Mouse (Mus musculus) MEL (cell line): ENCODE measurements at regions not wholly inside any gene's neighbourhood (a gene's known extent, or its start where the extent isn't known, plus 50 kb on each side); places are given as distances from the start of the nearest gene placed in this dataset.

Experiments used
- DNase-seq: peaks from one replicate; pipeline ENCODE4 v3.0.0; 2011; ENCODE audit warnings: low read depth, low spot score
- H3K27ac ChIP-seq: 2 replicates; pipeline ENCODE4 v1.5.1; 2012; ENCODE audit warnings: low read depth, mild to moderate bottlenecking, control low read depth, low read length, moderate library complexity; ENCODE audit not compliant: control insufficient read depth
- H3K27me3 ChIP-seq, 2 experiments: fragments of 150-350 bp in 1 of 2; sonication (generic) in 1 of 2; 2 replicates each; pipeline ENCODE4 v1.6.1; 2012; ENCODE audit warnings: low read length in 2 of 2, mild to moderate bottlenecking in 2 of 2, improper control_type of control experiment in 1 of 2, moderate library complexity in 1 of 2; ENCODE audit not compliant: insufficient read depth in 2 of 2, control insufficient read depth in 1 of 2
- H3K36me3 ChIP-seq, 2 experiments: 2 replicates each; pipeline ENCODE4 v1.6.1; 2012 to 2014; ENCODE audit warnings: low read length in 2 of 2, improper control_type of control experiment in 1 of 2, inconsistent platforms in 1 of 2, mild to moderate bottlenecking in 1 of 2; ENCODE audit not compliant: insufficient read depth in 2 of 2, control insufficient read depth in 1 of 2
- H3K4me1 ChIP-seq, 2 experiments: fragments of 150-350 bp in 1 of 2; sonication (generic) in 1 of 2; 2 replicates each; pipeline ENCODE4 v1.6.1; 2012; ENCODE audit warnings: low read length in 2 of 2, improper control_type of control experiment in 1 of 2, mild to moderate bottlenecking in 1 of 2; ENCODE audit not compliant: insufficient read depth in 2 of 2, control insufficient read depth in 1 of 2
- H3K4me3 ChIP-seq, 2 experiments: fragments of 150-350 bp in 1 of 2; sonication (generic) in 1 of 2; 2 replicates each; pipeline ENCODE4 v1.5.1; 2012; ENCODE audit warnings: low read depth in 2 of 2, low read length in 2 of 2, mild to moderate bottlenecking in 2 of 2, moderate library complexity in 2 of 2, control low read depth in 1 of 2, improper control_type of control experiment in 1 of 2; ENCODE audit not compliant: control insufficient read depth in 1 of 2, insufficient read depth in 1 of 2
- H3K79me2 ChIP-seq: 2 replicates; pipeline ENCODE4 v1.6.1; 2012; ENCODE audit warnings: mild to moderate bottlenecking, low read length, moderate library complexity; ENCODE audit not compliant: control insufficient read depth, poor library complexity, insufficient read depth
- H3K9ac ChIP-seq: 2 replicates; pipeline ENCODE4 v1.6.1; 2012; ENCODE audit warnings: low read depth, mild to moderate bottlenecking, control low read depth, low read length, moderate library complexity; ENCODE audit not compliant: control insufficient read depth, poor library complexity, severe bottlenecking
- H3K9me3 ChIP-seq: fragments of 150-350 bp; sonication (generic); replicated peaks from 2 replicates; pipeline ENCODE4 v1.6.1; 2012; ENCODE audit warnings: mild to moderate bottlenecking, low read length, improper control_type of control experiment, moderate library complexity; ENCODE audit not compliant: insufficient read depth
- CHD1 ChIP-seq: IDR thresholded peaks from 2 replicates; pipeline ENCODE4 v1.6.1; 2012; ENCODE audit warnings: low read depth, mild to moderate bottlenecking, inconsistent platforms, low read length, improper control_type of control experiment
- CHD2 ChIP-seq: IDR thresholded peaks from 2 replicates; pipeline ENCODE4 v1.6.1; 2011; ENCODE audit warnings: low read length, improper control_type of control experiment
- CTCF ChIP-seq, 3 experiments: IDR thresholded peaks in 2 of 3; conservative IDR thresholded peaks in 1 of 3; 2 replicates each; pipeline ENCODE4 v1.5.1; 2011 to 2012; ENCODE audit warnings: low read length in 3 of 3, low read depth in 2 of 3, mild to moderate bottlenecking in 2 of 3, improper control_type of control experiment in 1 of 3, inconsistent platforms in 1 of 3, mixed read lengths in 1 of 3, moderate library complexity in 1 of 3; ENCODE audit not compliant: control insufficient read depth in 1 of 3, insufficient read depth in 1 of 3, poor library complexity in 1 of 3, severe bottlenecking in 1 of 3
- ELF1 ChIP-seq: IDR thresholded peaks from 2 replicates; pipeline ENCODE4 v1.6.1; 2014; ENCODE audit warnings: low read depth, mild to moderate bottlenecking, inconsistent platforms, low read length, improper control_type of control experiment, moderate library complexity
- EP300 ChIP-seq, 2 experiments: IDR thresholded peaks; 2 replicates each; pipeline ENCODE4 v1.6.1; 2011; ENCODE audit warnings: improper control_type of control experiment in 2 of 2, low read length in 2 of 2, low read depth in 1 of 2, mild to moderate bottlenecking in 1 of 2
- ETS1 ChIP-seq: IDR thresholded peaks from 2 replicates; pipeline ENCODE4 v1.6.1; 2012; ENCODE audit warnings: low read depth, mild to moderate bottlenecking, inconsistent platforms, low read length, improper control_type of control experiment, moderate library complexity
- GATA1 ChIP-seq: IDR thresholded peaks from 2 replicates; pipeline ENCODE4 v1.6.1; 2011; ENCODE audit warnings: low read depth, low read length, improper control_type of control experiment
- HCFC1 ChIP-seq: IDR thresholded peaks from 2 replicates; pipeline ENCODE4 v1.6.1; 2012; ENCODE audit warnings: low read depth, mild to moderate bottlenecking, inconsistent platforms, low read length, improper control_type of control experiment, moderate library complexity
- JUND ChIP-seq: IDR thresholded peaks from 2 replicates; pipeline ENCODE4 v1.6.1; 2011; ENCODE audit warnings: low read depth, mild to moderate bottlenecking, improper control_type of control experiment, low read length
- KAT2A ChIP-seq: conservative IDR thresholded peaks from 2 replicates; pipeline ENCODE4 v1.6.1; 2012; ENCODE audit warnings: low read depth, low read length, improper control_type of control experiment, inconsistent platforms
- MAFK ChIP-seq: IDR thresholded peaks from 2 replicates; pipeline ENCODE4 v1.6.1; 2011; ENCODE audit warnings: low read depth, mild to moderate bottlenecking, low read length, improper control_type of control experiment, borderline replicate concordance
- MAZ ChIP-seq: IDR thresholded peaks from 2 replicates; pipeline ENCODE4 v1.6.1; 2012; ENCODE audit warnings: low read depth, mild to moderate bottlenecking, inconsistent platforms, low read length, improper control_type of control experiment
- MXI1 ChIP-seq: IDR thresholded peaks from 2 replicates; pipeline ENCODE4 v1.6.1; 2011; ENCODE audit warnings: mild to moderate bottlenecking, low read depth, low read length, improper control_type of control experiment
- MYB ChIP-seq: IDR thresholded peaks from 2 replicates; pipeline ENCODE4 v1.6.1; 2011; ENCODE audit warnings: mild to moderate bottlenecking, low read depth, low read length, improper control_type of control experiment
- MYC ChIP-seq: IDR thresholded peaks from 2 replicates; pipeline ENCODE4 v1.6.1; 2011; ENCODE audit warnings: low read depth, mild to moderate bottlenecking, low read length, improper control_type of control experiment, moderate library complexity
- NELFE ChIP-seq: IDR thresholded peaks from 2 replicates; pipeline ENCODE4 v1.6.1; 2011; ENCODE audit warnings: low read depth, low read length, improper control_type of control experiment
- NRF1 ChIP-seq: IDR thresholded peaks from 2 replicates; pipeline ENCODE4 v1.6.1; 2014; ENCODE audit warnings: low read depth, mild to moderate bottlenecking, inconsistent platforms, low read length, improper control_type of control experiment, moderate library complexity; ENCODE audit not compliant: poor library complexity, insufficient read depth, severe bottlenecking
- POLR2AphosphoS2 ChIP-seq: IDR thresholded peaks from 2 replicates; pipeline ENCODE4 v1.6.1; 2011; ENCODE audit warnings: low read length, improper control_type of control experiment
- RCOR1 ChIP-seq: IDR thresholded peaks from 2 replicates; pipeline ENCODE4 v1.6.1; 2012; ENCODE audit warnings: low read depth, mild to moderate bottlenecking, inconsistent platforms, low read length, improper control_type of control experiment
- SMC3 ChIP-seq: IDR thresholded peaks from 2 replicates; pipeline ENCODE4 v1.6.1; 2011; ENCODE audit warnings: low read depth, low read length, improper control_type of control experiment
- TCF12 ChIP-seq: IDR thresholded peaks from 2 replicates; pipeline ENCODE4 v1.6.1; 2014; ENCODE audit warnings: low read depth, mild to moderate bottlenecking, inconsistent platforms, low read length, improper control_type of control experiment, moderate library complexity
- USF1 ChIP-seq: IDR thresholded peaks from 2 replicates; pipeline ENCODE4 v1.6.1; 2014; ENCODE audit warnings: low read depth, mild to moderate bottlenecking, inconsistent platforms, low read length, improper control_type of control experiment, moderate library complexity
- ZC3H11A ChIP-seq: IDR thresholded peaks from 2 replicates; pipeline ENCODE4 v1.6.1; 2012; ENCODE audit warnings: low read depth, mild to moderate bottlenecking, inconsistent platforms, low read length, improper control_type of control experiment
- ZKSCAN1 ChIP-seq: IDR thresholded peaks from 2 replicates; pipeline ENCODE4 v1.6.1; 2012; ENCODE audit warnings: low read depth, mild to moderate bottlenecking, inconsistent platforms, low read length, improper control_type of control experiment, moderate library complexity
- ZMIZ1 ChIP-seq: IDR thresholded peaks from 2 replicates; pipeline ENCODE4 v1.6.1; 2012; ENCODE audit warnings: low read depth, mild to moderate bottlenecking, inconsistent platforms, low read length, improper control_type of control experiment, moderate library complexity
- ZNF384 ChIP-seq: IDR thresholded peaks from 2 replicates; pipeline ENCODE4 v1.6.1; 2012; ENCODE audit warnings: low read depth, mild to moderate bottlenecking, inconsistent platforms, low read length, improper control_type of control experiment

GRCm38 (mm10) chr15:69885764-69886163 lies 3385.1 kb upstream of the Lrrc6 start:
- Histone ChIP-seq H3K4me1 (no peaks in the 10 kb centered on the region), H3K9me3 (no peaks in the 10 kb centered on the region), H3K36me3 (no peaks in the 10 kb centered on the region), H3K79me2 (no peaks in the 10 kb centered on the region), H3K4me3 (no peak overlapping the region), H3K9ac (no peak overlapping the region), H3K27me3 (no peaks in the 10 kb centered on the region), H3K27ac (no peak overlapping the region)
- no peak for DNase-seq
- TF ChIP-seq MAFK = no peak
- TF ChIP-seq EP300 (IDR thresholded peaks at IDR 0.05; ENCODE audit: low read depth in 1 of 2, low read length in 2 of 2) = no peak
- TF ChIP-seq ZMIZ1 = no peak
- no peak for TF ChIP-seq MYC
- no peak for TF ChIP-seq GATA1
- TF ChIP-seq SMC3 = no peak
- no peak for TF ChIP-seq NRF1
- TF ChIP-seq ETS1 = no peak
- no peak for TF ChIP-seq ZNF384
- no peak for TF ChIP-seq CHD2
- no peak for TF ChIP-seq TCF12
- no peak for TF ChIP-seq POLR2AphosphoS2
- TF ChIP-seq ZKSCAN1 = no peak
- TF ChIP-seq KAT2A = no peak

GRCm38 (mm10) chr15:69878511-69878910 lies 3377.8 kb upstream of the Lrrc6 start:
- peak; percentile 1 for DNase-seq
- H3K9ac ChIP-seq = no peak overlapping the region
- TF ChIP-seq ZKSCAN1 = no peak
- TF ChIP-seq NELFE = no peak
- TF ChIP-seq MAZ = no peak
- no peak for TF ChIP-seq CHD1
- TF ChIP-seq ZMIZ1 = no peak
- TF ChIP-seq MXI1 = no peak
- TF ChIP-seq TCF12 = no peak
- TF ChIP-seq JUND = no peak
- no peak for TF ChIP-seq POLR2AphosphoS2
- no peak for TF ChIP-seq HCFC1
- no peak for TF ChIP-seq ELF1
- no peak for TF ChIP-seq ETS1
- TF ChIP-seq USF1 = no peak
- TF ChIP-seq CTCF (IDR thresholded peaks at IDR 0.05 in 2 of 3, conservative IDR thresholded peaks at IDR 0.05 in 1 of 3; ENCODE audit: control insufficient read depth in 1 of 3, insufficient read depth in 1 of 3, low read depth in 2 of 3, low read length in 3 of 3, poor library complexity in 1 of 3, severe bottlenecking in 1 of 3) = no peak
- no peak for TF ChIP-seq ZC3H11A
- no peak for TF ChIP-seq MYB
- no peak for TF ChIP-seq RCOR1

More at GRCm38 (mm10) chr15:69878511-69878910, 3377.8 kb upstream of the Lrrc6 start:
- Histone ChIP-seq H3K79me2 (no peaks in the 10 kb centered on the region), H3K9me3 (no peaks in the 10 kb centered on the region), H3K27ac (no peak overlapping the region), H3K36me3 (no peaks in the 10 kb centered on the region), H3K27me3 (no peaks in the 10 kb centered on the region), H3K4me1 (no peaks in the 10 kb centered on the region), H3K4me3 (no peak overlapping the region)
